Mouse (Mus musculus): ENCODE measurements around the gene Gabpb2.
A peak's percentile ranks its signal among the peaks of the same experiment; 100 is the strongest.

Gabpb2 gene

GRCm38 (mm10) chr3:95195772-95196171 lies 21.9 kb downstream of the Gabpb2 start:
- no peak for DNase-seq (ENCODE audit: low read depth, low spot score)

DNA sequence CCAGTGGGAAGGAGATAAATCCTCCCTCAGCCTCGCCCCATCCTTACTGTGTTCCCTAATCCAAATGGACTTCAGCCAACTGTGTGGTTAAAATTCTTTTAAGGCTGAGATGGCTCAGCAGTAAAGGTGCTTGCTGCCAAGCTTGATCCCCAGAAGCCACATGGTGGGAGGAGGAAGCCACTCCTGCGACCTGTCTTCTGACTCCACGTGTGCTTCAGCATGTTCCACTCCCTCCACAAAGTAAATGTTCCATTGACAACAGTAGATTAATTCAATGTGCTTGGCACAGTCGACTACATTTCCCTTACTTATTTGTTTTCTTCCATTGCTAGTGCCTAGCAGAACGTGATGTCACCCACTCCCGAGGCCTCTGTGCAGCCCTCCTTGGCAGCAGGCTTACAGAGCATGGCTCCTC lies 23.0 kb downstream of the Gabpb2 start:
- DNase-seq (ENCODE audit: low read depth, low spot score) = no peak

- DNase-seq (ENCODE audit: low read depth, low spot score) = no peak
Measured at GRCm38 (mm10) chr3:95186888-95187287, 30.8 kb downstream of the Gabpb2 start.

DNA sequence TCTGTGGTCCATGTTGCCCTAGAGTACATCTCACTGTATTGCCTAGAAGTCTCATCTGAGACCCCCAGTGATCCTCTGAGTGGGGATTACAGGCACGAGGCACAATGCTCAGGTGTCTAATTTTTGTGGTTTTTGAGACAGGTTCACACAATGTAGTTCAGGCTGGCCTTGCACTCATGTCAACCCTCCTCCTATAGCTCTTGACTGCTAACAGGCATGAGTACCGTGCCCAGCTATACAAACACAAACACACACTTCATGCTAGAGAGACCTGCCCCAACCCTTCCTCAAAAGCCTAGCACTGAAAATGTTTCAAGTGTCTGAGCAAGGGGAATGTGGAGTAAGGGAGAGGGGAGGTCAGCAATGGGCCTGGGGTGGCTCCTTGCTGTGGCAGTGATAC lies 31.6 kb downstream of the Gabpb2 start:
- no peak for DNase-seq (ENCODE audit: low read depth, low spot score)

GRCm38 (mm10) chr3:95184796-95185577 lies 32.7 kb downstream of the Gabpb2 start:
- no peak for DNase-seq (ENCODE audit: low read depth, low spot score)

GRCm38 (mm10) chr3:95181841-95182240 lies 35.9 kb downstream of the Gabpb2 start:
- no peak for DNase-seq (ENCODE audit: low read depth, low spot score)

DNA sequence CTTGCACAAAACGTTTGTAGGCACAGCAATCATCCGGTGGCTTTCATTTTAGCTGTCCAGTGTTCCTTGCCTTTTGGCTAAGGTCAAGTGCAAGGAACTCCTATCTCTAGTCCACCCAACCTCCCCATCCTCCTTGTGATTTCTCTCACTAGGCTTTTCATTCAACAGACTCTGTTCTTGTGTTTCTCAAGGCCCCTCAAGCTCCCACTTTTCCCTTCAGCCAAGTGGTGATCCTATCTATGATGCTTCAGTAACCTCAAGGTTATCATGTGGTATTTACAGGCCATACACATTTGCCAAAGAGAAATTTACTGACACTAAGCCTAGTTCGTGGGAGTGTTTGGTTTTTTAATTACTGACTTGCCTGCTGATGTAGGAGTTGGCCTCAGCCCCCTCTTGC lies 37.8 kb downstream of the Gabpb2 start:
- no peak for DNase-seq (ENCODE audit: low read depth, low spot score)

- no peak for DNase-seq (ENCODE audit: low read depth, low spot score)
Measured at GRCm38 (mm10) chr3:95178948-95179347, 38.8 kb downstream of the Gabpb2 start.

DNA sequence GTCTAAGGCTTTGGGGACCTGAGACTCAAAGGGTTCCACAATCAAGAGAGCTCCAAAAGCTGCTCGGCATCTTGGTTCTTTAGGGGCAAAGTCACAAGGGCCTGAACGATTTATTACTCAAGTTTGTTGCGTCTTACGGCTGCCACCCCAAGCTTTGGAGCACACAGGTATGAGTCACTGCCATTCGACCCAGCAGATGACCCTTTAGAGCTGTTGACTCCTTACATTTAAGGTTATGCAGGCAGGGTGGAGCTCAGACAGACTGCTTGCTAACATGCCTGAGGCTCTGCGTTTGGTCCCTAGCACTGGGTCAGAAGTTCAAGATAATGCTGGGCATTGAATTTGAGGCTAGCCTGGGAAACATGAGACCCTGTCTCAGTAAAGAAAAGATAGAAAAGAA lies 40.1 kb downstream of the Gabpb2 start:
- DNase-seq (ENCODE audit: low read depth, low spot score) = peak; percentile 35

GRCm38 (mm10) chr3:95176500-95176899 lies 41.2 kb downstream of the Gabpb2 start:
- DNase-seq (ENCODE audit: low read depth, low spot score) = peak; percentile 56

DNA sequence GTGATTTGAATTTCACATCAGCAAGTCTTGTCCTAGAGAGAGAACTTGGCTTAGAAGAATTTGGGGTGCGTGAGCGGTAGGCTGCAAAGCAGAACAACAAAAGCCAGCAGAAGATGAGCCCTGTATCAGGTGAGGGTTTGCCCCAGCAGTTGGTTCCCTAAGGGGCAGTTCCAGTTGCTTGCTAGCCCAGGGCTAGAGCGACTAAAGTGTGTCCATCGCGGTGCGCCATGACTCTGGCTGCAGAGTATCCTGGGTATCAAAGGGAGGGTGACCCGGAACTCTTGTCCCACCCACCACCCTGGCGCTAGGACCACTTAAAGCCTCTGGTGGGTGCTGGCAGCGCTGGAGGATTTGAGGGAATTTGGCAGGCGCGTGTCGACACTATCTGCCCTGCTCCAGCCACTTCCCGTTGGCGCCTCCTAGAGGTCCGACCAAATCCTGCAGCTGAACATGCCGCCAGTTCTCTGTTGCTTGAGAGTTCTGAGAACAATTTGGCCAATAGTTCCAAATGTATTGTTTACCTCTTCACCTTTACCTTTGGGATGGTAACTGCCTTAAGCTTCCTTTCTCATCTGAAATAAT lies 43.6 kb downstream of the Gabpb2 start:
- peak; percentile 88 for DNase-seq (ENCODE audit: low read depth, low spot score)

- no peak for DNase-seq (ENCODE audit: low read depth, low spot score)
Measured at GRCm38 (mm10) chr3:95173256-95173949, 44.3 kb downstream of the Gabpb2 start.

DNA sequence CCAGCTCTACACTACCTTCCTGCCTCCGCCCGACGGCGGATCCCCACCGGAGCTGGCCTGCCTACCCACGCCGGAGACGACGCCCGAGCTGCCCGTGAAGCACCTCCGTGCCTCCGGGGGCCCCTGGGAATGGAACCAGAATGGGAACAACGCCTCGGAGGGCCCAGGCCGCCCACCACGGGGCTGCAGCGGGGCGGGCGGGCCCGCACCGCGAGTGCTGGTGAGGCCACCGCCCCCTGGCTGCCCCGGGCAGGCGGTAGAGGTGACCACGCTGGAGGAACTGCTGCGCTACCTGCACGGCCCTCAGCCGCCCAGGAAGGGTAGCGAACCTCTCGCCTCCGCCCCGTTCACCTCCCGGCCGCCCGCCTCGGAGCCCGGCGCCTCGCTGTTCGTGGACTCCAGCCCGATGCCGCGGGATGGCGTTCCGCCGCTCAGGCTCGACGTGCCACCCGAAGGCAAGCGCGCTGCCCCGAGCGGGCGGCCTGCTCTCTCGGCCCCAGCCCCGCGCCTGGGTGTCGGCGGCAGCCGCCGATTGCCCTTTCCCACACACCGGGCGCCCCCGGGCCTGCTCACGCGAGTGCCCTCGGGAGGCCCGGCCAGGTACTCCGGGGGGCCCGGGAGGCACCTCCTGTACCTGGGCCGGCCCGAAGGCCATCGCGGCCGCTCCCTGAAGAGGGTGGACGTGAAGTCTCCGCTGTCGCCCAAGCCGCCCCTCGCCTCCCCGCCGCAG lies 45.0 kb downstream of the Gabpb2 start:
- no peak for DNase-seq (ENCODE audit: low read depth, low spot score)

DNA sequence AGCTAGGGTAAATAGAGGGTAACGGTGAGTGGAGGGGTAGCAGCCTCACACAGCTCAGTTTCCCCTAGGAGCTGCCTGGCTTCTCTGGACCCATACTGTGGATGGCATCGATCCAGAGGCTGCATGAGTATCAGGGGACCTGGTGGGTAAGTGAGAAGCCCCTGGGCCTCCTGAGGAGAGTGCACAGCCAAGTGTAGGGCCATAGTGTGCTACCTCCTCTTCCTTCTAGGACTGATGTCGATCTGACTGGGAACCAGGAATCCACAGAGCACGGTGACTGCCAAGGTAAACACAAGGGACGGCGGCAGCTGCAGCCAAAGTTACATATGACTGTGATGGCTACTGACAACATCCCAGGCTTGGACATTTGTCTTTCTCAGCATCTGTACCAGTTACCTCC lies 46.6 kb downstream of the Gabpb2 start:
- no peak for DNase-seq (ENCODE audit: low read depth, low spot score)

DNA sequence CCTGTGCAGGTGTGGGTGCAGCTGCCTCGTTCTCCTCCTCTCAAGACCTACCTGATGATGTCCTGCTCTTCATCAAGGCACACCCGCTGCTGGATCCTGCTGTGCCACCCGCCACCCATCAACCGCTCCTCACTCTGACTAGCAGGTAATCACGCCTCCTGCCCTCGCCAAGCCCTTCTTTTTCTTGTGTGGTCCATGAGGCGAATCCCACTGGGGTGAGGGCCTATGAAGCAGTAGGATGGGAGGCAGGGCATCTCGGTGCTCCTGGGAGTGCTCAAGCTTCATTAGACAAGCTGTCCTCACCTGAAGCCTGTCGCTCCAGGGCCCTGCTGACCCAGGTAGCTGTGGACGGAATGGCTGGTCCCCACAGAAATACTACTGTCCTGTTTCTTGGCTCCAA lies 47.7 kb downstream of the Gabpb2 start:
- DNase-seq (ENCODE audit: low read depth, low spot score) = no peak

DNA sequence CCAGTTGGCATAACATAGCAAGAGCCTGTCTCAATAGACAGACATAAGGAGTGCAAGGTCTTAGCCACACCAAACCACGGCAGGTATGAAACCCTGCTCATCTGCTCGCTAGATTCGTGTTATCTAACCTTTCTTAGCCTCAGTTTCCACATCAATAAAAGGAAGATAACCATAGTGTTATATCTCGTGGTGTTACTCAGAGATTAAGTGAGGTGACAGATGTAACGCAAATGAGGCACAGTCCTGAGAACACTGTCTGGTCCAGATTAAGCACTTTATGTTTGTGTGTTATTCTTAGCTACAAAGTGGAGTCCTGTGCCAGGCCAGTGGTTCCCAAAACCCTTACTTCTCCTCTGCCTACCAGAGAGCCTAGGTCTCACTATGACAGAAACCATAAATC lies 52.9 kb downstream of the Gabpb2 start:
- no peak for DNase-seq (ENCODE audit: low read depth, low spot score)

DNA sequence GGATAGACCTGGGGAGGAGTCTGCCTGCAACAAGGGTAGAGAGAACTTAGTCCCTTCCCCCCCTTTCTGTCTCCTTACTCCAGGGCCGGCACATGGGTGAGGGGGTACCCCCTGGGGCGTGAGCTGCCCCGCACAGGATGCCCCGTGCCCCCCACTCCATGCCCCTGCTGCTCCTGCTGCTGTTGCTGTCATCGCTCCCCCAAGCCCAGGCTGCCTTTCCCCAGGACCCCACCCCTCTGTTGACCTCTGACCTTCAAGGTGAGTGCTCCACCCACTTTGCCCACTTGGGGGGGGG lies 53.5 kb downstream of the Gabpb2 start:
- no peak for DNase-seq (ENCODE audit: low read depth, low spot score)

DNA sequence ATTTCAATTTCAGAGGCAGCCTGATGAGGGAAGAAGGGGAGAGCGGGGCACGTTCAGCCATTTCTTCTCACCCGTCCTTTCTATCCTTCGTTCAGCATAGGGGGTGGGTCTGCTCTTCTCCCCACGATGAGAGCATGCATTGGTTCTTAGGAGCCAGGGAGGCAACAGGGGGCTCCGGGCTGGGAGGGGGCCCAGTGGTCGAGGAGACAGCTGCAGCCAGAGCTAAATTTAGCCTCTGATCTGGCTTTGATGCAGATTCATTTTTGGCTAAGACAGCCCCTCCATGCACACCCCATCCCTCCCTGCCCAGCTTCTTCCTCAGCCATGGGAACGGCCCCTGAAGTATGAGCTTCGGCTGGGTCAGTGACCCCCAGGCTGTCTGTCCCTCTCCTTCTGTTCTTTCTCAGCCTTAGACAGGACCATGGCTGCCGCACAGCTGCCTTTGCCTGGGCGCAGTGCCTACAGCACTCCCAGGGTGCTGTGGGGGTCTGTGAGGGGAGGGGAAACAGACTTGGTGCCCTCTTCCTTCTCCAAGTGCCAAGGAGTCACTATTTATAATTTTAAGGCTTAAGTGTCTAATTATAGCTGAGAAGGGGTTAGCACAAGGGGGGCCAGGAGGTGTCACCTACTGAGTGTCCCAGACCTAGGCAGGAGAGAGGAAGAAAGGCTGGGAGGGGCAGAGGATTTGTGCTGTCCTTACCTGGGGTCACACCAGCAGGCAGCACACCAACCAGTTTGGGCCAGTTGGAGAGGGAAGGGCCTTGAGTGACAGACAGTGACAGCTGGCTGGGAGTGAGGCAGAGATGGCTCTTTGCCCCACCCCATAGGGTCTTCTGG lies 54.1 kb downstream of the Gabpb2 start:
- peak; percentile 81 for DNase-seq (ENCODE audit: low read depth, low spot score)

DNA sequence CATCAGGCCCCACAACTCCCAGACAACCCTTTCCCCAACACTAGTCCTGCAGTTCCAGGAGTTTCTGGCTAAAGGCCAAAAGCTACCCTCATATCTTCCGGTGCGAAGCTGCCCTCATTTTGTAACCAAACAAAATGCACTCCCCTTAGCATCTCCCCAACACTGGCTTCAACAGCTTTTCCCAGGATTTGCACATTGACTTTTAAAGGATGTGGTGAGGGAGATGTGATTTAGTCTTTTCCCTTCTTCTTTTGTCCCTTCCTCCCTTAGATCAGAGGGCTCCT lies 55.4 kb downstream of the Gabpb2 start:
- DNase-seq (ENCODE audit: low read depth, low spot score) = no peak

GRCm38 (mm10) chr3:95161618-95162344 lies 55.9 kb downstream of the Gabpb2 start:
- DNase-seq (ENCODE audit: low read depth, low spot score) = peak; percentile 86

GRCm38 (mm10) chr3:95161041-95161551 lies 56.6 kb downstream of the Gabpb2 start:
- no peak for DNase-seq (ENCODE audit: low read depth, low spot score)

Measured in ES-CJ7 (cell line).